Mouse (Mus musculus) brain, embryonic 14.5 days (tissue): ENCODE results near the gene Arnt2. TPM values are rescaled to one million over a fixed set of nuclear protein-coding genes. Genes with fewer than 3 reads are reported as not detected.

Experiments
- DNase-seq: peaks from one replicate; pipeline ENCODE4 v3.0.0-alpha.2; 2011; ENCODE audit warnings: low read depth
- CTCF ChIP-seq: fragments of 200-500 bp; IDR thresholded peaks from 2 replicates; pipeline ENCODE4 v1.5.1; 2012; ENCODE audit warnings: inconsistent platforms, mild to moderate bottlenecking, moderate library complexity, borderline replicate concordance; ENCODE audit not compliant: insufficient read depth, insufficient read length; ENCODE audit errors: extremely low read depth
- POLR2A ChIP-seq: fragments of 200-500 bp; IDR thresholded peaks from 2 replicates; pipeline ENCODE4 v1.6.1; 2012; ENCODE audit warnings: mild to moderate bottlenecking, inconsistent platforms, borderline replicate concordance; ENCODE audit not compliant: poor library complexity, insufficient read depth, insufficient read length, severe bottlenecking; ENCODE audit errors: extremely low read depth
- polyA plus RNA-seq: library from polyadenylated mRNA; depleted of rRNA; stranded (reverse); fragments of >200 nt; gene quantifications from 2 replicates; pipeline ENCODE4 v1.2.3, GENCODE M21; 2012

Arnt2 gene
- polyA plus RNA-seq, 1 experiment: 207 TPM

- TF ChIP-seq POLR2A: no peak
- no peak for TF ChIP-seq CTCF
- no peak for DNase-seq
Observed at GRCm38 (mm10) chr7:84384778-84385177, 25.2 kb downstream of the Arnt2 start.

DNA sequence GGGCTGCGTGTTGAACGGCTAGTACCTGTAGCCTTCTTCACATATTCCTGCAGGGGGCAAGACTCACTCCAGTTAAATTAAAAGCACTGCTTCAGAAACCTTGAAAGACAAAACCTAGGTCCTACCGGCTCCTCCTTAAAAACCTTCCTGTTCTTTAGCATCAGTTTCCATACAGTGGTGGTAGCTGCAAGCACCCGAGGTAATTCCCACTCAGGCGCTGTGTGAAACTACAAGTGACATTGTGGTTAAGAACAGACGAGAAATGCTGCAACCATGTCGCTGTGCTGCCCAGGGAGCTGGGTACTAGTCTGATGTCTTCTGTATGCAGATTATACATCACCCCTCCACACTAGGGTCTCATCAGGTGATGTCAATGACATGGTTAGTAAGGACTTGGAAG lies 25.9 kb downstream of the Arnt2 start:
- no peak for TF ChIP-seq CTCF
- no peak for TF ChIP-seq POLR2A
- no peak for DNase-seq

- TF ChIP-seq CTCF (no peak), POLR2A (no peak)
- no peak for DNase-seq
Observed at GRCm38 (mm10) chr7:84382346-84382745, 27.6 kb downstream of the Arnt2 start.

GRCm38 (mm10) chr7:84380810-84381209 lies 29.2 kb downstream of the Arnt2 start:
- no peak for TF ChIP-seq POLR2A
- no peak for TF ChIP-seq CTCF

GRCm38 (mm10) chr7:84377330-84377729 lies 32.6 kb downstream of the Arnt2 start:
- TF ChIP-seq CTCF (no peak), POLR2A (no peak)
- no peak for DNase-seq

More at GRCm38 (mm10) chr7:84380810-84381209, 29.2 kb downstream of the Arnt2 start:
- no peak for DNase-seq

GRCm38 (mm10) chr7:84373691-84374090 lies 36.3 kb downstream of the Arnt2 start:
- no peak for DNase-seq

GRCm38 (mm10) chr7:84372871-84373270 lies 37.1 kb downstream of the Arnt2 start:
- TF ChIP-seq CTCF: no peak
- no peak for TF ChIP-seq POLR2A
- DNase-seq: no peak

More at GRCm38 (mm10) chr7:84373691-84374090, 36.3 kb downstream of the Arnt2 start:
- no peak for TF ChIP-seq POLR2A
- TF ChIP-seq CTCF: no peak

DNA sequence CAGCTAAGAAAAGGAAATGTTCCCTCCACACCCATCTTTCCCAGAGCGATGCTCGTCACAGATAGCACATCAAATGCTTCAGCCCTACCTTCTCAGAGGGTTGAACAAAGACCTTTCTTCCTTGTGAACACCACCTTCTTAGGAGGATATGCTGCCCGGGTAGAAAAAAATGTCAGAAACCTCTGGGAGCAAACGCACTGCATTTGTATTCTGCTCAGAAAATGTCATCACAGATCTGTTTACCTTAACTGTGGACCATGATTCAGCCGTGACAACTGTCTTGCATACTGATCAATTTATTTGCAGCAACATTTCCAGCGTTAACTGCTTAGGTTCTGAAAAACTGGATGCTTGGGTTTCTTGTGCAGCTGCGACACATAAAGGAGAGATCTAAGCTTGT lies 37.7 kb downstream of the Arnt2 start:
- TF ChIP-seq CTCF: no peak
- TF ChIP-seq POLR2A: no peak
- peak; percentile 72 for DNase-seq

GRCm38 (mm10) chr7:84370911-84371592 lies 38.9 kb downstream of the Arnt2 start:
- no peak for DNase-seq
- TF ChIP-seq CTCF: no peak
- TF ChIP-seq POLR2A: no peak

DNA sequence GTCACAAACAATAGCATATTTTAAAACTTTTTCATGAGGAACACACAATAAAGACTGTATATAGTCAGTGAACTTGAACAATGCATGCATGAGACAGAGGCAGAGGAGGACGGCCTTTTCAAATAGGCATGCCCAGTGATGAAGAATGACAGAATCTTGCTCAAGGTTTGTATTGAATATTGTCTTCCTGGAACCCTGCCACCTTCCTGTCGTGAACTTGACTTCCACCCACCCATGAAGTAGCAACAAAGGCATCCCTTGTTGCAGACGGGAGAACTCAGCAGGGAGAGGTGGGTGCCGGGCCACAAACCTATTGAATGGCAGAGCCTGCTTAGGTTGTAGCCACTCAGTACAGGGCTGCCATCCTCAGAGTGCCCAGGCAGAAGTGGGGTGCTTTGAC lies 43.7 kb downstream of the Arnt2 start:
- no peak for DNase-seq
- TF ChIP-seq CTCF: no peak
- TF ChIP-seq POLR2A: no peak

- no peak for DNase-seq
- no peak for TF ChIP-seq CTCF
- no peak for TF ChIP-seq POLR2A
Observed at GRCm38 (mm10) chr7:84362711-84363110, 47.3 kb downstream of the Arnt2 start.

DNA sequence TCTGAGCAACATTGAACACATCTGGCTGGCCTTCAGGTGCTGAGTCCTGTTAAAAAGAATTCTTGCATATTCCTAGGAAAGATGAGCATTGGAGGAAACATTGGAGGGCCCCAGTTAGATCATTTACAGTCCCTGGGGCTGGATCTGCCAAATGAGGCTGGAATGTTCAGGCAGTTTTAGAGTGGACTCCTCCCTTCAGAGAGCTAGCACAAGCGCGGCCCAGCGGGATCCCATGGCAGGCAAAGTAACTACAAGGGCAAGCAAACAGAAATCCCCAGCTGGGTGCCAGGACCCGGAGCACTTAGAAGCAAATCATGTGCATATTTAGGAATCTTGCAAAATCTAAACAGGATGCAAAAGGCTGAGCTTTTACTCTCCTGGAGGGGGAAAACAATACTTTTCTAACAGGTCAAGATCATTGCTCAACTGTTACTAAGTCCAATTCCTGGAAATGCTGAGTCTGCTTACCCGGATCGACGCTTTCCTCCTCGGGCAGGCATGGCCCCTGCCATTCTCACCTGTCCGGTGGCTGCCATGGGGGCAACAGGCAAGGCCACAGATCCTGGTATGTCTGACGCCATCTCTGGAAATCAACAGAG lies 48.8 kb downstream of the Arnt2 start:
- DNase-seq: peak; percentile 49
- TF ChIP-seq CTCF: no peak
- no peak for TF ChIP-seq POLR2A

DNA sequence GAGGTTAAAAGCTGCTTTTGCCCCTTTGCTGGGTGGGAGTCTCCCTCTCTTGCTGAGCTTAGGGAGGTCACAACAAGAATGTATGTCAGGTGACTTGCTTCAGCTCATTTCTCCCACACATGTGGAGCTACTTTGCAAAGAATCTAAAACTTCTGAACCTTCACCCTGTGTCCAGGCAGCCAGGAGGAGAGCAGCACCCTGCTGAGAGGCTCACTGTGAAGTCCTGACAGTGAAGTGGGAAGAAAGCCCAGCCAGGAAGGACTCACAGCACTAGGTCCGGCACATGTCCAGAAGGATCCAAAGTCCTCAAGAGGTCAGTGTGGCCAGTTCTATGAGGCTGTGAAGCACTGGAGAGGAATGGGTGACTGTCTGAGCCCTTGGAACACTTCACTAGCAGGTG lies 51.5 kb downstream of the Arnt2 start:
- DNase-seq: no peak

More for the DNA sequence above, 51.5 kb downstream of the Arnt2 start:
- TF ChIP-seq POLR2A (no peak), CTCF (no peak)
